Mouse (Mus musculus) intestine, embryonic 14.5 days (tissue): ENCODE results near the gene Ctnnal1. TPM values are rescaled to one million over a fixed set of nuclear protein-coding genes. Genes with fewer than 3 reads are reported as not detected.
"Not testable (repeated sequence)": the region's sequence is repeated elsewhere in the genome, so short reads cannot be mapped to it uniquely, and the experiment has no call there.

ENCODE experiments used
- ATAC-seq: fragments of 200-750 bp; cut with Nextera tagmentation; replicated peaks from 2 replicates; pipeline ENCODE4 v1.8.0; 2017; ENCODE audit warnings: low read depth, moderate number of reproducible peaks, moderate TSS enrichment, moderate library complexity; ENCODE audit not compliant: low FRiP score, low TSS enrichment
- DNase-seq: peaks from one replicate; pipeline ENCODE4 v3.0.0-alpha.2; 2018; ENCODE audit warnings: low spot score
- H3K27ac ChIP-seq: fragments of 300-500 bp; sonication (generic); 2 replicates; pipeline ENCODE4 v1.5.1; 2014; ENCODE audit warnings: low read depth, mild to moderate bottlenecking, control low read depth
- H3K27me3 ChIP-seq: fragments of 300-500 bp; sonication (generic); replicated peaks from 2 replicates; pipeline ENCODE4 v1.6.1; 2014; ENCODE audit warnings: low read length, control low read depth; ENCODE audit not compliant: control insufficient read depth, insufficient read depth
- H3K36me3 ChIP-seq: fragments of 300-500 bp; sonication (generic); 2 replicates; pipeline ENCODE4 v1.6.1; 2014; ENCODE audit warnings: low read length, control low read depth; ENCODE audit not compliant: control insufficient read depth, insufficient read depth
- H3K4me1 ChIP-seq: fragments of 300-500 bp; sonication (generic); replicated peaks from 2 replicates; pipeline ENCODE4 v1.6.1; 2014; ENCODE audit warnings: low read length, control low read depth, mixed read lengths; ENCODE audit not compliant: control insufficient read depth, insufficient read depth
- H3K4me2 ChIP-seq: fragments of 300-500 bp; sonication (generic); 2 replicates; pipeline ENCODE4 v1.6.1; 2014; ENCODE audit warnings: low read length
- H3K4me3 ChIP-seq: fragments of 300-500 bp; sonication (generic); 2 replicates; pipeline ENCODE4 v1.5.1; 2014; ENCODE audit warnings: low read depth, low read length, control low read depth, mixed read lengths
- H3K9ac ChIP-seq: fragments of 300-500 bp; sonication (generic); 2 replicates; pipeline ENCODE4 v1.6.1; 2014; ENCODE audit warnings: mild to moderate bottlenecking, low read length
- H3K9me3 ChIP-seq: fragments of 300-500 bp; sonication (generic); 2 replicates; pipeline ENCODE4 v1.6.1; 2016; ENCODE audit warnings: low read length, control low read depth; ENCODE audit not compliant: control insufficient read depth
- WGBS: fragments of 180-500 bp; shearing (Covaris S2); extraction: QIAGEN DNeasy Blood & Tissue Kit; methylation state at CpG from one replicate; pipeline ENCODE4 v1.1.7; 2014; 5-methylcytosine and 5-hydroxymethylcytosine counted together
- polyA plus RNA-seq: library from polyadenylated mRNA; unstranded; fragments of >200 nt; fragmentation: Nextera tagmentation; extraction: Ambion mirVana; gene quantifications from 2 replicates; pipeline ENCODE4 v1.2.1, GENCODE M21; 2014

Ctnnal1 gene
- polyA plus RNA-seq, 1 experiment from 2014 or later = 30.4 TPM

DNA sequence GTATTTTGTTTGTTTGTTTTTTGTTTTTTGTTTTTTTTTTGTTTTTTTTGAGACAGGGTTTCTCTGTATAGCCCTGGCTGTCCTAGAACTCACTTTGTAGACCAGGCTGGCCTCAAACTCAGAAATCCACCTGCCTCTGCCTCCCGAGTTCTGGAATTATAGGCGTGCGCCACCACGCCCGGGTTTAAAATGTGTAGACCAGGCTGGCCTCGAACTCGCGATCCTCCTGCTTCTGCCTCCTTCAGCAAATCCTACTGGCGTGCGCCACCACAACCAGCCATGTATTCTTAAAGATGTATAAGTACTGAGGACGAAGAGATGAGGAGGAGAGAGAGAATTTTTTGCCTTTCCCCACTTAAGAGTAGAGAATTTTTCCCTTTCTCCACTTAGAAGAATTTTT, 5.6 kb upstream of the Ctnnal1 start:
- H3K9ac ChIP-seq, DNase-seq, ATAC-seq, H3K9me3 ChIP-seq, H3K4me3 ChIP-seq, H3K4me1 ChIP-seq, H3K27me3 ChIP-seq, H3K4me2 ChIP-seq, H3K27ac ChIP-seq: not testable (repeated sequence)
- WGBS = 95% methylated on average over 11 of the region's 11 CpGs
- peaks cover 17% of the 10 kb centered on the region; the same call in 1 of the 2 replicates for H3K36me3 ChIP-seq

DNA sequence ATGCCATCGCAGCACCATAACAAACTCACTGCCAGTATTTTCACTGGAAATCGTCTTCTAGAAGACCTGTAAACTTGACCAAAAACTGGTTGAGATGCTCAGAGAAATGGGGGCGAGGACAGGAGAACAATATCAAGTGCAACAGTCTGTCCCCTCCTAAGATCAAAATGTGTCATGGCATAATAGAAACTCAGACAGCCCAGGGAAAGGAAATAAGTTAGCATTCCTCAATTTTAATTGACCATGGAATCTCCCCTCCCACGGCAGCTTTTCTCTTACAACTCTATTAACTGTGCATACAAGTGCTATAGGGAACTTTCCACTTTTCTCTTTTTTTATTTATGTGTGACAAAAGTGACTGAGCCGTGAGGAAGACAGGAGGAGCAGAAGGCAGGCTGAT, 2.8 kb upstream of the Ctnnal1 start:
- 83% methylated on average over 5 of the region's 5 CpGs for WGBS
- Histone ChIP-seq H3K9ac (no peak overlapping the region), H3K27me3 (no peaks in the 10 kb centered on the region), H3K4me2 (no peak overlapping the region), H3K4me1 (peaks cover 6% of the 10 kb centered on the region), H3K27ac (no peak overlapping the region), H3K9me3 (0 out of 2 replicates have a peak, but pooled peaks cover 4% of the 10 kb centered on the region), H3K4me3 (no peak overlapping the region), H3K36me3 (peaks cover 8% of the 10 kb centered on the region; the same call in 1 of the 2 replicates)
- DNase-seq = no peak
- no peak for ATAC-seq

DNA sequence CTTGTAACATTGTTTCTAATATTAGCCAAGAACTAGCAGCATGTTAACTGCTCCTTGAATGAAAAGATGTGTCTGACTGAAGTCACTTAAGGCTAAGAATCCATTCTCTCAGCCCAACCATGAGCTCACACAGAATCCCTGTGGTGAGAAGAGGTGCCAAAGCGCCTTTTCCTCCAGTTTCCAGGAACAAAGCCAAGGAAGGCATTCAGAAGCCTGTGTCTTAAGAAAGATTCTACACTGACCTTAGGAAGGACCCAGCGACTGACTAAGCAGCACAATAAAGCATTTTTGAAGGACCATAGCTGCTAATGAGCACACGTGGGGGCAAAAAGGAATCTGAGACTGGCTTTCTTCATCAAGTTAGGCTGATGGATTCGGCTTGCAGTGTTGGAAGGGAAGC, 983 bp upstream of the Ctnnal1 start:
- DNase-seq = no peak
- Histone ChIP-seq H3K36me3 (no peaks in the 10 kb centered on the region), H3K9me3 (no peaks in the 10 kb centered on the region), H3K4me2 (no peak overlapping the region), H3K27ac (peak overlapping the region; percentile 27; the same call in 1 of the 2 replicates), H3K9ac (no peak overlapping the region), H3K27me3 (no peaks in the 10 kb centered on the region), H3K4me1 (peaks cover 6% of the 10 kb centered on the region), H3K4me3 (no peak overlapping the region)
- WGBS = 62% methylated on average over 4 of the region's 4 CpGs
- no peak for ATAC-seq

DNA sequence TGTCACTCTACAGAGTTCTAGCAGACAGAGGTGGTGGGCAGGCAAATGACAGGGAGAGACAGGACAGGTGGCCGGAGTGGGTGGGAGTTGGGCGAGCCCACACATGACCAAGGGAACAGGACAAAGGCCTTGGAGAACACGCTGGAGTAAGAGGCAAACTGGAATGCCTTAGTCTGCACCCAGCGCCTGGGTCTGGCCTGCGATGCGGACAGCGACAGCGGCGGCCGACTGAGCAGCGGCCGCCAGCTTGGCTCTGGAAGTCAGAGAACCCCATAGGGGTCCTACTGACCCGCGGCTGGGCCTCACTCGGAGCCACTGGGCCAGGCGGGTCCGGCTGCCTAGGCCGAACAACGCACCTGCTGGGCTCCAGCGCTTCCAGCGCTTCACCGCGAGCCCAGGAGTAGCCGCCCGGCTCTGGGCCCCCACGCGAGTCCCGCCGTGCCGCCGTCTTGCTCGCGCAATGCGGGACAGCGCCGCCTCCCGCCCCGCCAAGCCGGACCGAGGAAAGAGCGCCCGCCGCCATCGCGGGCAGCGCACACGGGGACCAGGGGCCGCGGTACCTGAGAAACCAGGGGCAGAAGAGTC, 479 bp downstream of the Ctnnal1 start:
- peak overlapping the region; percentile 60 for H3K9ac ChIP-seq
- H3K9me3 ChIP-seq = no peaks in the 10 kb centered on the region
- no peaks in the 10 kb centered on the region for H3K27me3 ChIP-seq
- peak overlapping the region; percentile 70 for H3K4me2 ChIP-seq
- peaks cover 6% of the 10 kb centered on the region for H3K4me1 ChIP-seq
- WGBS = under 1% methylated on average over 49 of the region's 49 CpGs
- peak overlapping the region; percentile 72 for H3K27ac ChIP-seq
- H3K4me3 ChIP-seq = peak overlapping the region; percentile 72
- H3K36me3 ChIP-seq = no peaks in the 10 kb centered on the region
- DNase-seq (peak; percentile 83), ATAC-seq (peak; percentile 66)

DNA sequence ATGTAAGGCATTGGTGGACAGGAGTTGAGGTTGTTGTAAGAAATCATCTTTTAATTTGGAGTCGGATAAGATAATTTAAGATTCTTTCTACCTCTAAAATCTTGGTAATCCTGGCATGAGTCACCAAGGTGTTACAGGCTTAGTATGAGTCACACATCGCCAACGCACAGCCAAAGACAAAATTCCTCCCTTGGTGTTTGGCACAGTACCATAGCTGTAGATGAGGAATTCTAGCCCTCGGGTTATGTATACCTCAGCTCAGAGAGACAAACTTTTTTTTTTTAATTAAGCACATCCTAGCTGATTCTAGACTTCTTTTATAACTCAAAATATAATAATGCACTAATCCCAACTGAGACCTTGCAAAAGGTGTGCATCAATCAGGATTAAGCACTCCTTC, 972 bp downstream of the Ctnnal1 start:
- Histone ChIP-seq H3K4me3 (peak overlapping the region; percentile 72), H3K4me1 (peaks cover 6% of the 10 kb centered on the region), H3K27me3 (no peaks in the 10 kb centered on the region), H3K9me3 (no peaks in the 10 kb centered on the region), H3K9ac (peak overlapping the region; percentile 60), H3K36me3 (no peaks in the 10 kb centered on the region), H3K27ac (no peak overlapping the region), H3K4me2 (peak overlapping the region; percentile 70)
- 46% methylated on average over 4 of the region's 4 CpGs for WGBS
- DNase-seq (no peak), ATAC-seq (no peak)

DNA sequence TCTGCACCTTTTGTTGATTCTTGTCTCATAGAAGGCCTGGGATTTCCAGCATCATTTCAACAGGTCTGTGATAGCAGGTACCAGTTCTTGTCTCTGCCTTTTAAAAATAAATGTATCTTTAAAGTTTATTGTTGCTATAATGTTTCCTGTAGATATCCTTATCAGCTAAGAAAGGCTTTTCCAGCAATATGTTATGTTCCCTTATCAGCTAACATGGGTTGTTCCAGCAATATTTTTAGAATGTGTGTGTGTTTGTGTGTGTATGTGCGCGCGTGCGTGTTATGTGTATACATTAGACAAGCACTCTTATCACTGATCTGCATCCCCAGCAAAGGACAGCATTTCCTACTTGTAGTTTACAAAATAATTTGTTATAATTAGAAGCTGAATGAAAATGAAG, 3.4 kb downstream of the Ctnnal1 start:
- H3K27ac ChIP-seq = no peak overlapping the region
- peaks cover 6% of the 10 kb centered on the region for H3K4me1 ChIP-seq
- no peak overlapping the region for H3K9ac ChIP-seq
- no peak overlapping the region for H3K4me2 ChIP-seq
- no peak overlapping the region for H3K4me3 ChIP-seq
- H3K36me3 ChIP-seq = no peaks in the 10 kb centered on the region
- H3K27me3 ChIP-seq = no peaks in the 10 kb centered on the region
- WGBS = 88% methylated on average over 4 of the region's 4 CpGs
- no peaks in the 10 kb centered on the region for H3K9me3 ChIP-seq
- DNase-seq (no peak), ATAC-seq (no peak)

DNA sequence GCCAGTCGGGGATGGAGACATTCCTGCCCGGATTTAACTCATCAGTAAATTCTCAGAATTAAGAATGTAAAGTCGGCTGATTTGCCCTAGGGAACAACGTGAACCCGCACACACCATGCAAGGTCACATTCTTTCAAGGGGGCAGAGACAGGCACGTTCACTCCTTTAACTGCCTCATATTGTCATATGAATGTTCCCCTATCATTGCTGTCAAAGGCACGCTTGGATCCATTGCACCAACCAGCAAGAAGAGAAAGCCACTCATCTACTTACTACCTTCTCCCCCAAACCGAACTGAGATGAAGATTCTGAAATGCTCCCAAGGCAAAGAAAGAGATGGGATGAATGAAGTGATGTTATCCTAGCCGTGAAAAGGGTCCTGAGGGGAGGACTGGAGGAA, 6.3 kb downstream of the Ctnnal1 start:
- 78% methylated on average over 9 of the region's 9 CpGs for WGBS

DNA sequence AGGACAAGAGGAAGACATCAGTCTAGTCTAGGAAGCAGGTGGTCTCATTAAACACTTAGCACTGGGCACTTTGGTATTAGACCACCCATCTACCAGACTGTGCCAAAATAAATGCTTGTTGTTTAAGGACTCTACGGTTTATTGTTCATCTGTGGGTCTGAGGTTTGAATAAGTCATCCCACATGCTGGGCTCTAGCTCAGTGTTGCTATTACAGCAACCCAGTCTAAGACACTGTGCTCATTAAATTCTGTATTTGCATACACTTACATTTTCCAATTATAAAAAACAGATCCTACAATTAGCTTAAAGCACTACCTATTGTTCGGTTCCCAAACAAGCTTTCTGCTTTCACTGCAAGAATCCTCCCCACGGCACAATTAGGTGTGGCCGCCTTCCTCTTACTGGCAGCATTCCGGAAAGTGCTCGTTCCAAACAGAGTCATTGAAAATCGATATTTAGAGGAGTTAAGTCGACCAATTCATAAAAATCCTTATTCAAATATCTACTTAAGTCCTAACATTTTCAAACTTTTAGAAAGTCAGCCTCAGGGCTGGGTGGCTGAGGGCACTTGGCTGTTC, 8.5 kb downstream of the Ctnnal1 start:
- no peaks in the 10 kb centered on the region for H3K9me3 ChIP-seq
- H3K27me3 ChIP-seq = no peaks in the 10 kb centered on the region
- DNase-seq (no peak), ATAC-seq (no peak)
- WGBS = 83% methylated on average over 8 of the region's 8 CpGs
- no peak overlapping the region for H3K4me2 ChIP-seq
- H3K4me3 ChIP-seq = no peak overlapping the region
- H3K9ac ChIP-seq = no peak overlapping the region
- H3K4me1 ChIP-seq = no peaks in the 10 kb centered on the region
- no peak overlapping the region for H3K27ac ChIP-seq
- no peaks in the 10 kb centered on the region for H3K36me3 ChIP-seq

More for the DNA sequence above, 6.3 kb downstream of the Ctnnal1 start:
- ATAC-seq (no peak), DNase-seq (no peak)
- Histone ChIP-seq H3K4me2 (no peak overlapping the region), H3K4me3 (no peak overlapping the region), H3K9me3 (no peaks in the 10 kb centered on the region), H3K27ac (no peak overlapping the region), H3K27me3 (no peaks in the 10 kb centered on the region), H3K4me1 (peaks cover 2% of the 10 kb centered on the region), H3K9ac (no peak overlapping the region), H3K36me3 (no peaks in the 10 kb centered on the region)

DNA sequence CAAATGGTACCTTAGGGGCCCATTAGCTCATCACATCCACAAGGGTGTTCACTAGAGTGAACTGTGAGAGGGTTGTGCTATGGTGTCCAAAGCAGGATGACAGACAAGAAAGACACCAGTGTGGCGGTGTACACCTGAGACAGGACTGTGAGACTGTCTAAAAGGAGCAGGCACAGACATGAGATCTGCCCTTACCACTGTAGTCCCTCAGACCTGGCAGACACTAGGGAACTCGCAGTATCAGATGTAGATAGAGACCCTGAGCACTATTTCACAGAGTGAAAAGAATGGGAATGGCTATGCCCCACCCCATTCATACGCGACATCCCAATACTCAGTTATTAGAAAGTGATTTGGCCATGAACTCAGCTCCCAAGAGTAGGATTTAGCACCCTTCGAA, 9.1 kb downstream of the Ctnnal1 start:
- DNase-seq = no peak
- no peaks in the 10 kb centered on the region for H3K36me3 ChIP-seq
- no peak overlapping the region for H3K9ac ChIP-seq
- no peaks in the 10 kb centered on the region for H3K27me3 ChIP-seq
- no peak overlapping the region for H3K27ac ChIP-seq
- no peak overlapping the region for H3K4me3 ChIP-seq
- no peak for ATAC-seq
- 0 out of 2 replicates have a peak, but pooled peaks cover under 1% of the 10 kb centered on the region for H3K4me1 ChIP-seq
- WGBS = 90% methylated on average over 5 of the region's 5 CpGs
- H3K9me3 ChIP-seq = no peaks in the 10 kb centered on the region
- no peak overlapping the region for H3K4me2 ChIP-seq
